Mouse (Mus musculus) frontal cortex, postnatal 14 days (tissue): ENCODE data around the gene Tbxas1.
A peak's percentile ranks its signal among the peaks of the same experiment; 100 is the strongest.

Experiments
- DNase-seq, 2 experiments: peaks; one replicate each; pipeline ENCODE4 v3.0.0; 2022; ENCODE audit warnings: low spot score in 2 of 2

Tbxas1 gene

DNA sequence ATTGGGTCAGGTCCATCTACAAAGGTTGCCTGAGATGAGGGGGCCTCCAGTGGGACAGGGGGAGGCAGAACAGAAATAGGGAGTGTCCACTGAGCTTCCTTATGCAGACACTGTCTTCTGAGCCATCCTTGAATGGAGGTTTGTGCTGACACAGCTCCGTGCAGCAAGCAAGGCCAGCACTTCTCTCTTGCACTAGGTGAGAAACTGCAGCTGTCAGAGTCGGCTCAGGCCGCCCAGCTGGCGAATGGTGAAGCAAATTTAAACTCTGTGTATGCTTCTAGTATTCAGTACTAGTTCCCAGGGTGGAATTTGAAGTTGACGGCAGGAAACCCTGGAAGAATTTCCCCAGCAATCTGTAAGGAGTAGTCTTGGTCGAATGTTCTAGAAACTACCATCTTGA is 175.6 kb downstream of the Tbxas1 start:
- DNase-seq = no peak

DNA sequence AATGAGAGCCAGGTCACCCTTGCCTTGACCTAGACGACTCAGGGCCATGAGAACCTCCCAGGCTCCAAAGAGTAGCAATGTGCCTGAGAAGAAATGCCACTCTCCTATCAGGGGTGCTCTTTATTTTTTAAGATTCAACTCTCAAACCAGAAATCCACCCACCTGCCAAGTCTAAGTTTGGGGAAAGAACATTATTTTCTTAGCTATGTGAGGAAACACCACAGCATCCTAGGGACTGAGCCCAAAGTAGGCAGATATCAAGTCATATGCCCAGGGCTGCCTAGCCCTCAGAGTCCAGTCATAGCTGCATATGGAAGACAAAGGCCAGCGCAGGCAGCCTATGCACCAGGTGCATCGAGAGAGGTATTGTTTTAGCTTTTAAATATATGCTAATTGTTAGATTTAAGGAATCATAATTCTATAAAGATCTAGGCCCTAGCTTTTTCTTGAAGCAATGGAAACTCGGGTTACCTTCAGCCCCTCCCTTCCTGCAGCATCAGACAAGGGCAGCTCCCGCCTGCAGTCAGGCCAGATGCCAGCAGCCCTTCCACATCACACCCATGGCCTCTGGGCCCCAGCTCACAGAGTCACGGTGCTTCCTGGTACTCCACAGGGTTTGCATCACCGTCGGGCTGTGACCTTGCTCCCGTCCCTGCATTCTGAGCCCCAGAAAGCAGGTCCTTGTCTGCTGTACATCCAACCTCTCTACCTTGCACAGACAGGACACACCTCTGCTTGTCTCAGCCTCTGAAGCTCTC is 176.8 kb downstream of the Tbxas1 start:
- DNase-seq = no peak

DNA sequence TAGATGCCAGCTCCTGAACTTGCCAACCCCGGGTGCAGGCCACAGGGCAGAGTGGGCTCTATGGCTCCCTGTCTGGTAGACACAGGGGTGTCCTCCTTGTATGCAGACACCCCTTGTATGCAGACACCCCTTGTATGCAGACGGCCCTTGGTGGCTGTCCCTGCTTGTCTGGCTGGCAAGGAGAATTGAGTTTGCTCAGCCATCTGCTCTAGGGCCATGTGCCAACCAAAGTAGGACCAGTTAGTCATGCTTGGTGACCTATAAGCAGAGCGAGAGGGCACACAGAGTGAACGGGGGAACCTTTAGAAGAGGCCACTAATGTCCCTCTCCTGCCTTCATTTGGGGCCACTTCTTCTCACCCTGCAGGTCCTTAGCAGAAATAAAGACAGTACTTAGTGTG is 177.4 kb downstream of the Tbxas1 start:
- DNase-seq = no peak

DNA sequence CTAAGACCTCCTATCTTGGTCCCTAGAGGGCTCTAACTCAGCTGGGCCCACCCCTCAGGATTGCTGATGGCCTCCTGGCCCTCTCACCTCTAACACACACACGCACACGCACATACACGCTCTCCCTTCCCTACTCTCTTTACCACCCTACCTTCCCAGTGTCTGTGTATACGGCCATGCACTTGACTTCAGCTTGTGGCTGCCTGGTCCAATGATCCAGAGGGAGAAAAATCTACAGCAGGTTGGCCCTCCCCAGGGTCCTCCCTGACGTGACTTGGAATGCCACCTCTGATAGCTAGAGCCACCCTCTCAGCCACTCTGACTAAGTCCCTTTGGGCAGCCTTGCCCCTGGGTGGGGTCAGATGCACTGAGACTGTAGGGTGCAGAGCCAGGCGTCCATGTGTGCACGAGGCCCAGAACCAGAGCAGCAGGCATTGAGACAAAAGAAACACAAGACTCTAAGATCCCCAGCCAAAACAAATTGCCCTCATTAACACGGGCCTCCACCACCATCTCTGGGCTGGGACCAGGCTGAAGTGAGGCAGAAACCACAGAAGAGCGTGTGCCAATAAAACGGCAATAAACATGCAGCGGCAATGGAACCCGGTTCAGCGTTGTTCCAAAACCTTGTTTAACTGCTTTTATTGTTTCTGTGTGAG is 179.1 kb downstream of the Tbxas1 start:
- no peak for DNase-seq

DNA sequence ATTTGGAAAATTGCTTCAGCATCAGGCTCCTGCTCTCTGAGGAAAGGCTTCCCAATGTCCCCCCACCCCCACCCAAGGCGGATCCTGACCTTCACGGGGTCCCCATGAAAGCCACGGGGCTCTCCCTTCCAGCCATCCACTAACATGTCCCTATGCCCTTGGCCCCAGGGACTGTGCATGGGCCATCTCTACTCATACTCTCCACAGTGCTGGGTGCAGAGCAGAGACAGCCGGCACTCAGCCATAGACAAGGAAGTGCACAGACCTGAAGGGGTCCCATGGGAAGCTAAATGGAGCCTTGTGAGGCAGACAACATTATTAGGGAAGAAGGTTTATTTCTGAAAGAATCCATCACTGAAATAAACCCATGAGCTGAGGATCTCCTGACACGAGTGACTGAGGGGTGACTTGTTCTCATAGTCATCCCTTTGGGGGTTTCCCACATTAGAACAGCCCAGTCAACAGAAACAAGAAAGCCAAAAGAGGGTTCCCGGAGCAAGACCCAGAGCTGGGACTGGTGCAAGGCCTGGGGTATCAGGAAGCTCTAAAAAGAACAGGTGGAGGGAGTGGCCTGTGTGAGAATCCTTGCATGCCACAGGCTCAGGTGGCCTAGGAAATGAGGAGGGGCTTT is 179.8 kb downstream of the Tbxas1 start:
- no peak for DNase-seq

DNA sequence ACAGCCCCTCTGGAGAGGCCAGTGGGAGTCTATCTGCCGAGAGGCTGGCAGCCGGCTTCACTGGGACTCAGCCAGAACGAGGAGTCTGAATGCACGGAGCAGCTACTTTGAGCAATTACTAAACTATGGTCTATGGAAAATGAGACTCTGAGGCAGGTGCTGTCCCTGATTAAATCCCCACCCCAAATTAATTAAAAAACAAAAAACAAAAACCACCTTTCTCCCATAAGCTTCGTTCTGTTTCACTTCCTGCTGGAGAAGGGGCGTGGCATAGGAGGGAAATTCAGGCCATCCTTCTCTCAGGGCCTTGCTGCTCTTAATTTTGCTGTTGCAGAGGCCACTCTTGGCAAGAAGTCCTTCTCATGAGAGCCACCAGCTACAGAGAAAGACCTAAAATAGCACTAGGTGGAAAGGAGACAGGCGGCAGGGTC is 180.6 kb downstream of the Tbxas1 start:
- no peak for DNase-seq

DNA sequence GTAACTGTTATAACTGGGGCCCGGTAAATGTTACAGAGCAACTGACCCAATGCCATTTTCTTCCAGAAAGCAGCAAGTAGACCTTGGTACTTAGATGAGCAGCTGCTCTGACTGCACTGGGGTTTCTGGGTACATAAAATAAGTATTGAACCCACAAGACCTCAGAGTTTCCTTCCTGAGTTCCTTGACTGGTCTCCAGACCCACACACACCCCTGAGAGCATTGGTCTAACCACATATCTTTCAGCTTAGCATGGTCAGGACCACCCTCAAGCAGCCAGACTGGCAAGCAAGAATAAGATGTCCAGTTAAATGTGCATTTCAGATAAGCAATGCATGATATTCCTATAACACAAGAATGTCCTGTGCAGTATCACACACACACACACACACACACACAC is 182.0 kb downstream of the Tbxas1 start:
- DNase-seq = no peak

DNA sequence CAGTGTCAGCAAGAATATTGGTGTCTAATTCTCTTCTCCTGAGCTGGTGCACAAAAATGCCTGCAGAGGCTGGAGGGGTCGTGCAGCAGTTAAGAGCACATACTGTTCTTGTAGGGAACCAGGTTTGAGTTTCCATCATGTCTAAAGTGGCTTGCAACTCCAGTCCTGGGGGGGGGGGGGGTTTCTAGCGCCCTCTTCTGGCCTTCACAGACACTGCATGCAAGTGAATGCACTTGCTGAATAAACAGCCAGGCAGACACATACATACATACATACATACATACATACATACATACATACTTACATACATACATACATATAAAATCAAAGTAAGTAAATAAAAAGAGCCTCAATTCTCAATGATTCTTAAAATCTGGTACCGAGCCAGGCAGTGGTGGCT is 183.2 kb downstream of the Tbxas1 start:
- DNase-seq = no peak

DNA sequence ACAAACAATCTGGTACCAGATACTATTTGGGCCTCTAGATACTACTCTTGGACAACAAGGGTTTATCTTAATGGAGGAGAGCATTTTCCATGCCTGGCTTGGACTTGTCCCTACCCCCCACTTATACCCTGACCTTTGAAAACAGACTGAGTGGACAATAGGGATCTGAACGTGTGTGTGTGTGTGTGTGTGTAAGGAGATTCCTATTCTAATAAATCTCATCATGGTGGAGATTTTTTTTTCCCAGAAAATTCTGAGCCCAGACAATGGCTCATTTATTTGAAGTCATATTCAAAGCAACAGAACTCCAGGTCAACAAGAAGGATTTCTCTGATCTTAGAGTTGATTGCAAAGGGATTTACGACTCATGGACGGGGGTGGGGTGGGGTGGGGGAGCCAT is 183.7 kb downstream of the Tbxas1 start:
- no peak for DNase-seq

DNA sequence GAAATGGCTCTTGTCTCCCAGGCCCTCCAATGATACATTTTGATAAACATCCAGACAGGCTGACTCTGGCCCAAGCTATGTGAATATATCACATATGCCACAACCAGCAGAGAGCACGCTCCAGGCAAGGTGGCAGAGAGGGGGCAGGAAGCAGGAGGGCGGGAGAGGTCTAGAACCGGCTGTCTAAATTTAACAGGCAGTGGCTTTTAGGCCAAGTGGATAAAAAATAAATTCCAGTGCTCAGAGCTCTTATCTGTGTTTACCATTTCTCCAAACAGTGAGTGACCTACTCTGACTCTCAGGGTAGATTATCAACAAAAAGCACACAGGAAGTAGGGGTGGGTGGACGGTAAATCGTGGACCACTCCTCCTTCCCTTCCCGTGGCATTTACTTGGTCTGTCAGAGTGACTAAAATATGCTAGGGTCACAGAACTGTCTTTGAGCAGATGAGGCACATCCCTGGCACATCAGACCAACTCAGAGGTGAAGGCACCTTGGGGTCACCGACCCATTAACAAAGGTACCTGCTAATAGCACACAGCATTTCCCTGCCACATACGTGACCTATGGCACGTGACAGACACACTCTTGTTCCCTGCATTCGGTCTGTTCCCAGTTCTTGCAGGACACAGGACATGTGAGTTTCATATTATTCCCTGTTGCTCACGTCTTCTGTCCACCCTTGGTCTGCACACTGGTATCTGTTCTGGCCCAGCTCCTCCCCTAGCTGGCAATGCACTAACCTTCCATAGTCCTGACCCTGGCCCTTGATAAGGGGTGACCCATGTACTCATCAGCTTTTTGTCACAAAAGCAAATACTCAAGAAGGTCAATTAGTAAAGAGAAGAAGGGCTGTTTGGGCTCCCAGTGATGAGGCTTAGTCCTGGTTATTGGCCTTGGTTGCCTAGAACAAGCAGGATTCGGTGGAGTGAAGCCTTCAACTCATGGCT is 184.6 kb downstream of the Tbxas1 start:
- no peak for DNase-seq

DNA sequence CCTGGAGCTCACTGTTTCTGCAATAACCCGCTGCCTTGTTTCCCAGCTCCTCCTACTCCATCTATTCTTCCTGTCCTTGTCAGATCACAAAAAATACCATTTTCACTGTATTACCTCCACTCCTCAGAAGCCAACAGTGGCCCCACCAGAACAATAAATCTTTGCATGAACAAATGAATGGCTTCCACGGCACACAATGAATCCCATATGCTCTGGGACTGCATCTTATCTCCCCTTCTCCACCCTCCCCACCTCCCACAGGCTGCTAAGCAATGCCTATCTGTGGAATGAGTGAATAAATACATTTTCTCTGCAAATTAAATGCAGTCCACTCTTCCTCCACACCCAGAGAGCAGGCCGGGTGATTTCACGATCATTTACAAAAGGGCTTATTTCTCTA is 186.0 kb downstream of the Tbxas1 start:
- DNase-seq = no peak

DNA sequence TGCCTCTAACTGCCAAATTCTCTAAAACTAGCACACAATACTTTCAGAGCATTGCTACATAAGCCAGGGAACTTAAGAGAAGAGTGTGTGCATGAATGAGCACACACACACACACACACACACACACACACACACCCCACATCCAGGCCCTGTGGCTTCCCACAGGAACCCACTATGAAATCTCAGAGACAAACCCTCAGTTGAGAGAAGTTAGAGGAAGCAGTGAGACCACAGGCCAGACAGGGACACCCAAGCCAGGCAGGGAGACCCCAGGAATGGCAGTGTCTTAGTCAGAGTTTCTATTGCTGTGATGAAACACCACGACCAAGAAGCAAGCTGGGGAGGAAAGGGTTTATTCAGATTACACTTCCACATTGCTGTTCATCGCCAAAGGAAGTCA is 188.3 kb downstream of the Tbxas1 start:
- no peak for DNase-seq

DNA sequence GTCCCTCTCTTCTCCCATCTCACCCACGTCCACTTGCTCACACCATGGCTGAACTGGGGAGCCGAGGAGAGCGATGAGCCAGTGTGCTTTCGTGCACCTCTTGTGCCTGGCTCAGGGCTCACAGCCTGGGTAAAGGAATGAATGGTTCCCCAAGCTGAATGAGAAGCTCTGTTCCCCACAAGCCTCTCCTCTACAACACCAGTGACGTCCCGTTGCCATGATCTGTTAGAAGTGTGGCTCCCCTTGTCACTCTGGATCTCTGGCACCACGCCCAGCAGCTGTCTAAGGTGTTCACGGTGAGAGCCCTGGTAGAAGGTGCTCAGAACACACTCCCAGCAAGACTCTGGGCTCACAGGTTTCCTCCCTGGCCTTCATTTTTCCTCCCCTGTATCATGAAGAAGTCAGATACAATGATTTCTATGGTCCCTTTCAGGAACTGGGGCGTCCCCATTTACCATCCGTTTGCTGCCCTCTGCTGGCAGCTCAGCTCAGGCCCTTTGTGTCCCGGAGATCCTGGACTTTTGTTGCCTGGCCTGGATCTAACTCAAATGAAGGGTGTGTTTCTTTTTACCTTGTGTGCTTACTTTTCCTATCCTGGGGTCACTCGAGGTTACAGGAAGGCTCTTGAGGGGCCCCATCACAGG is 191.9 kb downstream of the Tbxas1 start:
- DNase-seq = peak; percentile 64 to 82

DNA sequence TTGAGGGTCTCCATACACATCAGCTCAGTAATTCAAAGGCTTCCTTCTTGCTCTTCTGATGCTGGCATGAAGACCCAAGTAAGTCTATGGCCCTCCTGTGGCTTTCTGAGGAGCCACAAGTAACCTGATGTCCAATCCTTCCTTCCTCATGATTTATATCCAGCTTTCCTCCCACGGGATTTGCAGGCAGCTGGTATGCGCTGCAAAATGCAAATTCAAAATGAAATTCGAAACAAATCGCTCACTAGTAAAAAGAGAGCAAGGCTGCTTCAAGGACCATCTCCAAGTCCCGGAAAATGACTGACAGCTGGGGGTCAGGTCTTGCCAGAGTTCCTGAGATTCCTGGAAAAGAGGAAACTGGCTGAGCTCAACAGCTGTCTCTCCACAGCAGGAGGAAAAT is 197.5 kb downstream of the Tbxas1 start:
- DNase-seq = no peak

DNA sequence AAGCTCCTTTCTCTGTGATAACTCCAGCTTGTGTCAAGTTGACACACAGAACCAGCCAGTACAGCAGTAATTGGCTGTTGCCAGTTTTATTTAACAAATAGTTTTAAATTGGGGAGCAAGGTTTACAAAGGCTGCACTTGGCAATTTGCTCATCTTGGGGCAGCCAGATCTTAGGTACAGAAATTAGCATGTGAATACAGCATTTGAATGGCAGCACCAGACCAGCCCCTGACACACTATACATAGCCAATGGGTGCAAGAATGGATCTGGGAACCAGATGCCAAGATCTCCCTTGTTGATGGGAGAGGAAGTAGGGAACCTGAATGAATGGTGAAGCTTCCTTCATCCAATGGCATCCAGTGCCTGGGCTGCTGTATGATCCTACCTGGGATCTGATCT is 199.0 kb downstream of the Tbxas1 start:
- no peak for DNase-seq

DNA sequence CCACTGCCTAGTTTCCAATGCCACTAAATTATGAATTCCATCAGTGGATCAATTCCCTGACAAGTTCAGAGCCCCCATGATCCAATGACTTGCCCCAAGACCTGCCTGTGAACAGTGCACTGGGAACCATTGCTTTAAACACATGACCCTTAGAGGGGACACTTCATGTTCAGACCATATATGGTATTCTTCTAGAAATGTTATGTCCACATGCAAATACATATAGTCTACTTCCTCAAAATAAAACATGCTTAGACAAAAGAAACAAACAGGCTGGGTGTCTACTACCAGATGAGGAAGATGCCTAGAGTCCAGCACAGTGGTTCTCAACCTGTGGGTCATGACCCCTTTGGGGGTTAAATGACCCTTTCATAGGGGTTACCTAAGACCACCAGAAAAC is 201.3 kb downstream of the Tbxas1 start:
- DNase-seq = no peak

DNA sequence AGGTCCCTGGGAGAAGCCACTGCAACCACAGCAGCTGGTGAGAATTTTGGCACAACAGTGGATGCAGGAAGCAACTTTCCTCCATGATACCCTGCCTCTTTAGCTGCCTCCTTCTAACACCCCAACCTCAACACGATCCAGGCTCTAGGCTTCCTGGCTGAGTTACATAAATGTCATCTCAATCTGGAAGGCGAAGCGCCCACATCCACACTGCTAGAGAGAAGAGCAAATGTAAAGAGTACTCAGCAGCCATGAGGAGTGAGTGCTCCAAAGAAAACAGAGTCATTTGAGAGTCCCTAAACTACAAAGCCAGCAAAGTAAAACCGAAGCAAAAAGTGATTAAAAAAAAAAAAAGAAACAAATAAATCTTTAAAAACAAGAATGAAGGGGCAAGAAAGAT is 229.4 kb downstream of the Tbxas1 start:
- no peak for DNase-seq

DNA sequence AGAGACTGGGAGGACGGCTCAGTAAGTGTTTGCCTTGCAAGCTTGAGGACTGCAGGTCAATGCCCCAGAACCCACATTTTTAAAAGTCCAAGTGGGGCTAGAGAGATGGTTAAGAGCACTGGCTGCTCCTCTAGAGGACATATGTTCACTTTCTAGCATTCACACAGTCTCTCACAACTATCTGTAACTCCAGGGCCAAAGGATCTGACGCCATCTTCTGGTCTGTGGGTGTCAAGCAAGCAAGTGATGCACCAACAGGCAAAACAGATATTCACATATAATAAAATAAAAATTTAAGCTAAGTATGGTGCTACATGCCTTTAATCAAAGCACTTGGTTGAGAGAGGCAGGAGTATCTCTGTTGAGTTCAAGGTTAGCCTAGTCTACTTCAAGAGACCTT is 231.6 kb downstream of the Tbxas1 start:
- DNase-seq = no peak

DNA sequence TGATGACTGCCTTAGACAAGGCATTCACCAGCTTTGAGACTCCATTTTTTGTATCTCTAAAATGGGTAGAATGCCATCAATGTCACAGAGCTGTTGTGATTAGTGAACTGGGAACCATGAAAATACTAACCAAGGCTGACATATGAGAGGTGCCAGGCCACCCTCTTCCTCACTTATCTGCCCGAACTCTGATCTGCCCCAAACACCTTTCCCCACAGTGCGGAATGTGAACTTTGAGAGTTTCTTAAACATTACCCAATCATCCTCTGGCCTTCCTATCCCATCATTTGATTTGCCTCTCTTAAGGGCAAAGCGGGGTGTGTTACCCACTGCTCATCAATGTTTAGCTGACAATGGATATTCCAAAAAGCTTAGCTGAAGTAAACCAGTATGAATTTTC is 237.5 kb downstream of the Tbxas1 start:
- DNase-seq = no peak

DNA sequence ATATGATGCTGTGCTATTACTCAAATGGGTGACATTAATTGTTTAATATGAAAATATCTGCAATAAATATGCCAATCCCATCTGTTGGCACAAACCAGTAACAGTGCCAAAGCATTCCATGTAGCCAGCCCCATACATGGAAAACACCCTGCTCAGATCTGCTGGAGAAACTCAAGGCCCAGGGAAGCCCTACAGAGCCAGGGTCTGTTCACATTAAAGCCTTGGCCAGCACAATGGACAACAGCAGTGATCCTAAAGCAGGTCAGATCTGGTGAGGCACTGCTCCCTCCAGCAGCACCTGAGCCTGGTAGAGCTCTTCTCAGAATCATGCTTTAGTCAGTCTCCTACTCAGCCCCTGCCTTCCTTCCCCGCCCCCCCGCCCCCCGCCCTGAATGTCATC is 237.9 kb downstream of the Tbxas1 start:
- DNase-seq = no peak

DNA sequence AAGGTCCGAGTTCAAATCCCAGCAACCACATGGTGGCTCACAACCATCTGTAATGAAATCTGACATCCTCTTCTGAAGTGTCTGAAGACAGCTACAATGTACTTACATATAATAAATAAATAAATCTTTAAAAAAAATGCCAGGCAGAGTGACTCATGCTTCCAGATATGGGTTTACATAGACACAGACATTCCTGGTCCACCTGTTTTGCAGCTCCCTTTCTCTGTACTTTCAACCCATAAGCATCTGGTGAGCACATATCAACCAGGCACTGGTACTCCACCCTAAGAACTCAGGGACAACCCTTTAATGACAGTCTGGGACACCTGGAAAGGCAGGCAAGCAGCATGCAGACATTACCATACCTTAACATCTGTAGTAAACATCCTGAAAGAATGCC is 240.2 kb downstream of the Tbxas1 start:
- DNase-seq = no peak
